Mouse (Mus musculus): ENCODE data around the gene 1700086D15Rik. TPM values are rescaled to one million over a fixed set of nuclear protein-coding genes. Genes with fewer than 3 reads are reported as not detected.

The 1700086D15Rik gene
- total RNA-seq, 2 experiments from 2014 or later: 0.21 TPM; not detected in 1

- no peak for DNase-seq (ENCODE audit: low spot score)
Observed at GRCm38 (mm10) chr11:65135251-65135739, 24.4 kb downstream of the 1700086D15Rik start.

DNA sequence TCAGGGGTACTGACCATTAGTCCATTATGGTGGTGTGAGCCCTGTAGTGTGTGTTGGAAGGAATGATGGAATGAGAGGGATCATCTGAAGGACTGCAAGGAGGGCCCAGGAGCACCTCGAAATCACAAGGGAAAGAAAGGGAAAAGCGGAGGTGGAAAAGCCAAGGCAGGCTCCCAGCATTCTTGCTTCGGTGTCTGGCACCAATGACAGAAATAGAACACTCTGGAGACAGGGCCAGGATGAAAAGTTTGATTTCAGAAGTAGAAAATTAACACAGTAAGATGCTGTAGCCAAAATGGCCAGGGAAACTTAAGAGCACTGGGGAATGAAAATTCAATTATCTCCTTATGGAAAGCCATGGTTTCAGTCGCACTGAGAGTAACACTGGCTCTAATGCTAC is 26.0 kb downstream of the 1700086D15Rik start:
- DNase-seq (ENCODE audit: low spot score): no peak

- no peak for DNase-seq (ENCODE audit: low spot score)
Observed at GRCm38 (mm10) chr11:65129110-65129509, 30.6 kb downstream of the 1700086D15Rik start.

DNA sequence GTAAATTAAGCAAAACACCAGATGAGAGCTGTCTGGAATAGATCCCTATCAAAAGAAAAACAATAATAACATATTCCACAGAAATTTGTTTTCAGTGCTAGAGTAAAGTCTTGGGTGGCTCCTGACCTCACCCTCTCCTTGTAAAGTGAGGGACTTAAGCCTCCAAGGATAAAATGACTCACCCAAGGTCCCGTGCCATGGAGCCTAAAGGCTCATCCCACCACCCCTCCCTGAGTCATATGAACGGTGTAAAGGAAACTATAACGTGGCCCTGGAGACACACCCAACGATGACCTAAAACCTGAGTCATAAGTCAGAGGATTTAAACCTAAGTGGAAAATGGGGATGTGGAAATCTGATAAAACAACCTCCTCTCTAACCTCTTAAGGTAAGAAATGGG is 31.0 kb downstream of the 1700086D15Rik start:
- no peak for DNase-seq (ENCODE audit: low spot score)

- no peak for DNase-seq (ENCODE audit: low spot score)
Observed at GRCm38 (mm10) chr11:65126566-65126965, 33.1 kb downstream of the 1700086D15Rik start.

- peak; percentile 36 for DNase-seq (ENCODE audit: low spot score)
Observed at GRCm38 (mm10) chr11:65124913-65125418, 34.7 kb downstream of the 1700086D15Rik start.

DNA sequence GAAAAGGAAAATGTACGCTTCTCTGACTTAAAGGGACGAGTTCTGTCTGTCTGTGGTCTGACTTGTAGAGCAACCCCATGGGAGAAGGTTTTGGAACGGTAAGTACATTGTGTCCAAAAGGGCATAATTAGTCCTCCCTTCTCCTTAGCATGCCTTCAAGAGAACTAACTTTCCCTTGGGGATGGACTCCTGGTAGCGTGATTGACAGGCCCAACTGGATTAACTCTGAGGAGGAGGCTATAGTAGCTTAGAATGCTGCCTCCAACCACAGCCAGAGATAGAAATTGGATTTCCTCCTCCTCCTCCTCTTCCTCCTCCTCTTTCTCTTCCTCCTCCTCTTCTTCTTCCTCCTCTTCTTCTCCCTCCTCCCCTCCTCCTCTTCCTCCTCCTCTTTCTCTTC is 39.4 kb downstream of the 1700086D15Rik start:
- no peak for DNase-seq (ENCODE audit: low spot score)

DNA sequence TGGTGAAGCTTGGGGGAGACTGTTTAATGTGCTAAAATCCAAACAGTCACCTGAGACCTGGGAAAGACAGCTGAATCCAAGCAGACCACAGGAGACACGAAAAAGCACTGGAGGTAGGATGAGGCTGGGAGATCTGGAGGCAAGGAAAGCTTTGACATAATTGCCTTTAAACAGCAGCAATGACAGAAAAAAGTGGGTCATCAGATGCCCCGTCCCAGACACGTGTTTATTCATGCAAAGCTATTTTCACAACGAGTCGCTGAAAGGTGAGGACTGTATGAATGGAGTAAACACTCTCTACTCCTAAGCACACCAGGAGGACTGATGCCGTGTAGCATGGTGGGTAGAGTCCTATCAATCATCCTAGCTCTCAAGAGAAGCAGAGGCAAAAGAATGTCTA is 43.9 kb downstream of the 1700086D15Rik start:
- no peak for DNase-seq (ENCODE audit: low spot score)

- DNase-seq (ENCODE audit: low spot score): no peak
Observed at GRCm38 (mm10) chr11:65112086-65112485, 47.6 kb downstream of the 1700086D15Rik start.

- no peak for DNase-seq (ENCODE audit: low spot score)
Observed at GRCm38 (mm10) chr11:65111651-65112050, 48.0 kb downstream of the 1700086D15Rik start.

DNA sequence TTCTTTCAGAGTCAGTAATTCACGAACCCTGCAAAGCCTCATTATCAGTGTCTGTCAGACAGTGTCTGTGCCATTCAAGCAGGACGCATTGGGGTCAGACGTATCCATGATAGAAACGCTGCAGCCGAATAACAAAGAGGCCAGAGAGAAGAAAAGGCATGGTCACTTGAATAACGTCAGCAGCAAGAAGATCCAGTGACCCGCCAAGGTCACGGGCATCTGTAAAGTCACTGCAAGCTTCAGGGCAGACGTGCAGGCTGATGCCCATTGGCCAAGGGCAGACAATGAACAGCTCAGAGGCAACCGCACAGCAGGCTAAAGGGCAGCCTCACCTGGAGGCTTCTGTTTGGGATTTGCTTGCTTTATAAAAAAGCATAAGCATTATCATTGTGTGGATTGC is 49.6 kb downstream of the 1700086D15Rik start:
- DNase-seq (ENCODE audit: low spot score): no peak

GRCm38 (mm10) chr11:65107734-65108171 is 51.9 kb downstream of the 1700086D15Rik start:
- DNase-seq (ENCODE audit: low spot score): no peak

DNA sequence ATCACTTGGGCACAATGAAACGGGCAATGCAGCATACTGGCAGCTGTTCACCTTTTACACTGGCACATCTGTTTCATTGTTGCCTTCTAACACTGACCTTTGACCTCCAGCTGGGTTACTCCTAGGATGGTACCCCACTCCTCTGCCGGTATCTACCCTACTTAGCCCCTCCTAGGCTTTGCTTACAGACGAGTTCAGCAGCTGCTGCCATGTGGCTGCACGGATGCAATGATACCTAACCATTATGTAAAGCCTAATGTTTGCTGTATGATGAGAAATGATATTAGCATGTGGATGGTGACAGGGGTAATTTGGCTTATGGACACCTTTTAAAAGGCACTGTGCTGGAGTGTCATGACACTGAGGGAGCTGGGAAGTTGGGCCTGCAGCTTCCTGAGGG is 52.5 kb downstream of the 1700086D15Rik start:
- no peak for DNase-seq (ENCODE audit: low spot score)

DNA sequence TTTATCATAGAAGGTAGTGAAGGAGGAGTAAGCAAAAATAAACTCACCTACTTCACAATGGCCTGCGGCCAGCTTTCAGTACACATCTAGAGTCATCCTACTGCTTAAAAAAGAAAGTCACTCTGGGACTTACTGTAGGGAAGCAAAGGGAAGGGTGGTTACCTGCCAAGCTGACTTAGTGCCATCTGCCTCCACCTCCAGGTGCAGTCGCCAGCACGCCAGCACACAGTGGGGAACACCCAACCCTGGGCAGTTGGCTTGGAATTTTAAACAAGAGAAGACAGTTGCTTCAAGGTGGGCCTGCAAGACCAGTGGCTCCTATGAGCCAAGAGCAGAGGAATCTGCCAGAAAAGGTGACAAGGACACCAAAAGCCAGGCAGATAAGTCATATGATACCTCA is 55.6 kb downstream of the 1700086D15Rik start:
- no peak for DNase-seq (ENCODE audit: low spot score)

Other genes with a start within 250 kb of the 1700086D15Rik start
- 10 to 100 TPM; 18.0 to 18.6 TPM for gene Elac2, start 180.9 kb downstream of the 1700086D15Rik start, total RNA-seq (2021)
- 10 to 100 TPM in 1 of 2 experiments, 1 to 10 TPM in 1; 9.2 to 11.4 TPM for gene Arhgap44, start 3.1 kb upstream of the 1700086D15Rik start, total RNA-seq (2021)
- 1 to 10 TPM; 1.1 to 1.2 TPM for gene Myocd, start 110.1 kb upstream of the 1700086D15Rik start, total RNA-seq (2021)